In the genomic region with DNA sequence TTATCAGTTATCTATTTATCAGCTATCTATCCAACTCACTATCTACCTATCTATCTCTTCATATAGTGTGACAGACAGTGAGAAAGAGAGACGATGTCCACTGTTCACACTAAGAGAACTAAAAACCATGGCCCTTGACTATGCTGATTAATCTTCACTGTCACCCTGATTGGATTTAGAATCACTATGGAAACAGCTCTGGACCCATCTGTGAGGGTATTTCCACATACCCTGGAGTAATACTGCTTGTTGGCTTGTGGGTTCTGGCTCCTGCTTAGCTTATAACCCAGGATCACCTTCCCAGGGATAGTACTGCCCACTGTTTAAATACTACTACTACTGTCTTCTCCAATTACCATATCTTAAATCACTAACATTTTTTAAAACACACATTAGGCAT, we compare ENCODE assay signal across 25 mouse cellular contexts. TPM values are rescaled to one million over a fixed set of nuclear protein-coding genes. Genes with fewer than 3 reads are reported as not detected.
DNase-seq lines count a peak whose midpoint lies in the region; ATAC-seq lines count a peak whose summit lies in the region.
"Had no signal": no experiment of that assay in that cellular context is flagged by ENCODE, and none has a peak within 500 bp of the region (broad histone marks: within the 10 kb centered on the region; RNA-seq: fewer than 3 reads in every experiment).

No protein-coding gene starts in this region.

- no peak overlapping the region for H3K9ac ChIP-seq in heart, embryonic 12.5 days
- H3K9ac ChIP-seq in hindbrain, embryonic 16.5 days (ENCODE audit: low read depth, low read length) = no peak overlapping the region
- no peak overlapping the region for H3K9ac ChIP-seq in hindbrain, embryonic 12.5 days
- H3K9ac ChIP-seq in midbrain, embryonic 14.5 days (replicated peaks; ENCODE audit: low read length) = no peak overlapping the region
- H3K9ac ChIP-seq: embryonic facial prominence, embryonic 13.5 days; forebrain, embryonic 12.5 days; forebrain, embryonic 15.5 days; hindbrain, embryonic 15.5 days had no signal

- no peak for ATAC-seq in heart, embryonic 12.5 days (ENCODE audit: insufficient number of reproducible peaks, low FRiP score)
- peak; percentile 53 for ATAC-seq in hindbrain, embryonic 16.5 days
- ATAC-seq in hindbrain, embryonic 12.5 days (ENCODE audit: low FRiP score) = no peak
- no peak for ATAC-seq in midbrain, embryonic 14.5 days (ENCODE audit: low FRiP score, low TSS enrichment)
- ATAC-seq: activated CD4-positive, CD25-positive, alpha-beta regulatory T cell, adult 4 months; inflammation-experienced regulatory T-cells, adult 6 months had no signal

- H3K9me3 ChIP-seq in heart, embryonic 12.5 days (replicated peaks) = no peaks in the 10 kb centered on the region; the same call in 1 of the 2 replicates
- H3K9me3 ChIP-seq in hindbrain, embryonic 16.5 days (ENCODE audit: control insufficient read depth, low read length) = no peaks in the 10 kb centered on the region
- H3K9me3 ChIP-seq in hindbrain, embryonic 12.5 days (replicated peaks) = no peaks in the 10 kb centered on the region
- no peaks in the 10 kb centered on the region for H3K9me3 ChIP-seq in midbrain, embryonic 14.5 days (ENCODE audit: control insufficient read depth, low read length)
- no peaks in the 10 kb centered on the region for H3K9me3 ChIP-seq in midbrain, embryonic 10.5 days (replicated peaks)
- H3K9me3 ChIP-seq: embryonic facial prominence, embryonic 10.5 days; embryonic facial prominence, embryonic 13.5 days; forebrain, embryonic 12.5 days; forebrain, embryonic 15.5 days; hindbrain, embryonic 15.5 days had no signal

- peaks cover 32% of the 10 kb centered on the region for H3K4me1 ChIP-seq in heart, embryonic 12.5 days (replicated peaks)
- peaks cover 7% of the 10 kb centered on the region for H3K4me1 ChIP-seq in hindbrain, embryonic 16.5 days (ENCODE audit: control insufficient read depth, insufficient read depth, low read depth, low read length)
- peaks cover 8% of the 10 kb centered on the region for H3K4me1 ChIP-seq in hindbrain, embryonic 12.5 days
- peaks cover 4% of the 10 kb centered on the region for H3K4me1 ChIP-seq in midbrain, embryonic 14.5 days (ENCODE audit: control insufficient read depth, insufficient read depth, low read length)
- H3K4me1 ChIP-seq in midbrain, embryonic 10.5 days = no peaks in the 10 kb centered on the region; the same call in 1 of the 2 replicates
- H3K4me1 ChIP-seq: embryonic facial prominence, embryonic 10.5 days had no signal

- H3K27me3 ChIP-seq in heart, embryonic 12.5 days (replicated peaks) = no peaks in the 10 kb centered on the region
- H3K27me3 ChIP-seq in hindbrain, embryonic 16.5 days (replicated peaks; ENCODE audit: control insufficient read depth, insufficient read depth, low read length) = no peaks in the 10 kb centered on the region
- H3K27me3 ChIP-seq in hindbrain, embryonic 12.5 days = no peaks in the 10 kb centered on the region
- H3K27me3 ChIP-seq in midbrain, embryonic 14.5 days (ENCODE audit: control insufficient read depth, insufficient read depth, low read length) = no peaks in the 10 kb centered on the region
- H3K27me3 ChIP-seq in midbrain, embryonic 10.5 days (ENCODE audit: low read depth, poor library complexity, severe bottlenecking) = no peaks in the 10 kb centered on the region
- H3K27me3 ChIP-seq: embryonic facial prominence, embryonic 13.5 days; forebrain, embryonic 12.5 days; forebrain, embryonic 15.5 days; hindbrain, embryonic 15.5 days had no signal

- WGBS in heart, embryonic 12.5 days = 82% methylated on average over 1 of the region's 1 CpGs
- WGBS in hindbrain, embryonic 16.5 days = 65% methylated on average over 1 of the region's 1 CpGs
- 78% methylated on average over 1 of the region's 1 CpGs for WGBS in hindbrain, embryonic 12.5 days
- WGBS in midbrain, embryonic 14.5 days = 79% methylated on average over 1 of the region's 1 CpGs
- 86% methylated on average over 1 of the region's 1 CpGs for WGBS in midbrain, embryonic 10.5 days

- H3K4me3 ChIP-seq in heart, embryonic 12.5 days = no peak overlapping the region
- no peak overlapping the region for H3K4me3 ChIP-seq in hindbrain, embryonic 16.5 days (ENCODE audit: low read length)
- H3K4me3 ChIP-seq in hindbrain, embryonic 12.5 days = no peak overlapping the region
- no peak overlapping the region for H3K4me3 ChIP-seq in midbrain, embryonic 14.5 days (replicated peaks; ENCODE audit: low read depth, low read length)
- no peak overlapping the region for H3K4me3 ChIP-seq in midbrain, embryonic 10.5 days
- H3K4me3 ChIP-seq: embryonic facial prominence, embryonic 10.5 days; embryonic facial prominence, embryonic 13.5 days; erythroblast, embryonic 14.5 days; forebrain, embryonic 12.5 days; forebrain, embryonic 15.5 days; hindbrain, embryonic 15.5 days had no signal

- no peak for DNase-seq in heart, adult 11 months
- peak; percentile 4 for DNase-seq in midbrain, embryonic 14.5 days
- DNase-seq in midbrain, embryonic 10.5 days (ENCODE audit: low spot score) = no peak
- DNase-seq in retina, postnatal 1 day = peak; percentile 71
- DNase-seq in retina, embryonic 14.5 days (ENCODE audit: low spot score) = no peak
- DNase-seq: adrenal gland, adult 8-10 months; adrenal gland, postnatal 25 days; cerebellum, adult 11-12 months; cerebellum, adult 8-10 months; embryo, embryonic 11 days; gastrocnemius, postnatal 25 days; heart, postnatal 14 days; heart, postnatal 4 days had no signal

- no peak overlapping the region for H3K4me2 ChIP-seq in heart, embryonic 12.5 days
- no peak overlapping the region for H3K4me2 ChIP-seq in hindbrain, embryonic 16.5 days (ENCODE audit: low read length)
- H3K4me2 ChIP-seq in hindbrain, embryonic 12.5 days (replicated peaks) = no peak overlapping the region
- H3K4me2 ChIP-seq in midbrain, embryonic 14.5 days (ENCODE audit: low read length) = no peak overlapping the region
- H3K4me2 ChIP-seq: embryonic facial prominence, embryonic 13.5 days; forebrain, embryonic 12.5 days; forebrain, embryonic 15.5 days; heart, embryonic 11.5 days had no signal

- no peaks in the 10 kb centered on the region for H3K36me3 ChIP-seq in heart, embryonic 12.5 days
- H3K36me3 ChIP-seq in hindbrain, embryonic 16.5 days (ENCODE audit: control insufficient read depth, insufficient read depth, low read length) = no peaks in the 10 kb centered on the region
- H3K36me3 ChIP-seq in hindbrain, embryonic 12.5 days = no peaks in the 10 kb centered on the region
- no peaks in the 10 kb centered on the region for H3K36me3 ChIP-seq in midbrain, embryonic 14.5 days (ENCODE audit: control insufficient read depth, insufficient read depth, low read length)
- H3K36me3 ChIP-seq in midbrain, embryonic 10.5 days = no peaks in the 10 kb centered on the region
- H3K36me3 ChIP-seq: embryonic facial prominence, embryonic 10.5 days; embryonic facial prominence, embryonic 13.5 days; forebrain, embryonic 12.5 days; forebrain, embryonic 15.5 days; hindbrain, embryonic 15.5 days had no signal

- H3K27ac ChIP-seq in heart, embryonic 12.5 days (ENCODE audit: poor library complexity, severe bottlenecking) = peak overlapping the region; percentile 89
- H3K27ac ChIP-seq in hindbrain, embryonic 16.5 days (ENCODE audit: low read depth, low read length) = no peak overlapping the region
- no peak overlapping the region for H3K27ac ChIP-seq in hindbrain, embryonic 12.5 days
- no peak overlapping the region for H3K27ac ChIP-seq in midbrain, embryonic 14.5 days (replicated peaks; ENCODE audit: low read depth, low read length)
- no peak overlapping the region for H3K27ac ChIP-seq in midbrain, embryonic 10.5 days (replicated peaks)
- H3K27ac ChIP-seq: embryonic facial prominence, embryonic 10.5 days had no signal

RNA-seq across cellular contexts. Expression of a gene that starts 17.2 kb away (rescaled TPM):
- polyA plus RNA-seq in heart, embryonic 12.5 days (2016; fragmentation: Nextera tagmentation; extraction: Ambion mirVana) = 7.9 and 8.4 TPM in 2 replicates
- polyA plus RNA-seq in hindbrain, embryonic 16.5 days (2015; fragmentation: Nextera tagmentation; extraction: Ambion mirVana) = 11.2 and 12.3 TPM in 2 replicates
- polyA plus RNA-seq in hindbrain, embryonic 12.5 days (2016; fragmentation: Nextera tagmentation; extraction: Ambion mirVana) = 16.4 and 18.7 TPM in 2 replicates
- polyA plus RNA-seq in midbrain, embryonic 14.5 days (2014; fragmentation: Nextera tagmentation; extraction: Ambion mirVana) = 11.3 and 18.3 TPM in 2 replicates
- polyA plus RNA-seq in midbrain, embryonic 10.5 days (2016; fragmentation: Nextera tagmentation; extraction: Ambion mirVana) = 12.4 and 12.7 TPM in 2 replicates
- polyA plus RNA-seq: erythroblast, embryonic 14.5 days had no signal

Comparison
In these comparisons a context has a peak if more than half of its experiments do, and no peak if none do; other contexts are left out.
1. DNase-seq: peak in midbrain, embryonic 14.5 days (single experiment) and retina, postnatal 1 day (single experiment); none in heart, adult 11 months (single experiment), midbrain, embryonic 10.5 days (single experiment) and retina, embryonic 14.5 days (single experiment).